Mouse (Mus musculus): Measurements from ENCODE around the gene Tceal6. TPM values are rescaled to one million over a fixed set of nuclear protein-coding genes. Genes with fewer than 3 reads are reported as not detected.
"Not testable (repeated sequence)": the region's sequence is repeated elsewhere in the genome, so short reads cannot be mapped to it uniquely, and the experiment has no call there.

The Tceal6 gene
- total RNA-seq (2021) = 100 to 1,000 TPM in 1 of 2 experiments, 10 to 100 TPM in 1; 93.6 to 107 TPM
- long read RNA-seq, experiment 1, transcript Tceal6-201 (3 exons, 1,114 nt) = major isoform, 29 of 36 reads
- long read RNA-seq, experiment 1, partial matches to known transcripts = 0 of 36 reads
- long read RNA-seq, experiment 1, other reads (novel, unspliced or antisense) = 7 of 36 reads
- long read RNA-seq, experiment 2, transcript Tceal6-201 (3 exons, 1,114 nt) = major isoform, 35 of 40 reads
- long read RNA-seq, experiment 2, partial matches to known transcripts = 4 of 40 reads
- long read RNA-seq, experiment 2, other reads (novel, unspliced or antisense) = 1 of 40 reads

- TF ChIP-seq CTCF (IDR thresholded peaks at IDR 0.05) = no peak
Measured at GRCm38 (mm10) chrX:135210436-135211221, at the start of gene Tceal6. Gene Tceal6 (minus strand): TSS chrX:135210687.

DNA sequence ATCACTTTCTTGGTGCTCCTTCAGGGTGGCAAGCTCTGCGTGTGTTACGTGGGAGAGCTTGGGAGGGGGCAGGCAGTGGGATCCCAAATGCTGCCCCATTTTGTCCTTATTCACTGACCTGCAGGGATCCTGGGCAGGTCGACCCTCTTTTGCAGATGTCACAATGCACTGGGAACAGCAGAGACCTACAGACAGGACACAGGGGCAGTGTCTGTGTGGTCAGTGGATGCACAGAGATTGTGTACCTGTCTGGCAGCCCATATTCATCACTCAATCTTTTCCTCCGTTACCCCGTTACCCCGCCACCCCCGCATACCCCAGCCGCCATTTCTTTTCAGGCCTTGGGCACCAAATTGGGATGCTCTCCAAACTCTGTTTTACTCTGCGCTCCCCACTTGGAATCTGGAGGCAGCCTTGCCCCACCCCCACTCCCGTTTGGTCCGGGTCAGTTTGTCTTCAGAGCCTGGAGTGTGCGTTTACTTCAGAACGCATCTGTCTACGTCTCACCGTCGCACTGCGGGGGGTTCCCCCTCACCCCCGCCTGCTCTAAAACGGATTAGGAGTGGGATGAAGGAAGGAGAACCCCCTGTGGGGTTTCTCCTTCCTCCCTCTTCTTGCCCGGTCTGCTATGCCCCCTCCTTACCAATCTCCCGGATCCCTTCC, 583 bp downstream of the Tceal6 start:
- Histone ChIP-seq H3K4me3 (peak overlapping the region; percentile 48), H3K27ac (peak overlapping the region; percentile 78)
- DNase-seq (ENCODE audit: extremely low spot score in 1 of 2, low spot score in 2 of 2) = peak; percentile 8 to 30
- intact Hi-C loops (cut with DNase I) = not testable (repeated sequence)

More at GRCm38 (mm10) chrX:135210436-135211221, at the start of gene Tceal6:
- Histone ChIP-seq H3K27ac (peak within 1 kb of the TSS; percentile 78), H3K4me3 (peak within 1 kb of the TSS; percentile 48)
- intact Hi-C loops (cut with DNase I) = no loop called here
- DNase-seq (ENCODE audit: extremely low spot score in 1 of 2, low spot score in 2 of 2) = peak; percentile 16 to 42

- DNase-seq (ENCODE audit: extremely low spot score in 1 of 2, low spot score in 2 of 2); H3K27ac ChIP-seq; H3K4me3 ChIP-seq; intact Hi-C loops (cut with DNase I): not testable (repeated sequence)
Measured at GRCm38 (mm10) chrX:135189924-135190323, 20.6 kb downstream of the Tceal6 start.

- intact Hi-C loops (cut with DNase I); DNase-seq (ENCODE audit: extremely low spot score in 1 of 2, low spot score in 2 of 2); H3K27ac ChIP-seq; H3K4me3 ChIP-seq: not testable (repeated sequence)
Measured at GRCm38 (mm10) chrX:135188661-135189060, 21.8 kb downstream of the Tceal6 start.

DNA sequence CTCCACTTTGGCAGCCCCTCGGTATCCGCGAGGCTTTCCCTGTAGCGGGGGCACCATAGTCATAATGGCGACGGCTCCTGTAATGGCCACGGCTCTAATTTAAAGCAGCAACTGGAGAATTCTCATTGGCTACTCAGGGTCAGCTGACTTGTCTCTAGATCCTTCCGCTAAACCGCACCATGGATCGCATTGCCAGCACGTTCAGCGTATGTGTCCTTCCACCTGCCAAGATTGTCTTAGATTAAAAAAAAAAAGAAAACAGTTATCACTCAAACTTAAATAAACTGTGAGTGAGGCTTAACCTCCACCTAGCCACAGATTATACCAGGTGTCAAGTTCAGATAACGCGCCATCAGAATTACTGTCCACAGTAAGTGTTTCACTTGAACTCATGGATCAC, 33.0 kb downstream of the Tceal6 start, which contains the start of gene Gm15023:
Gene Gm15023, minus strand, starts transcription at position 101 of the 400 bp plus-strand sequence.
- DNase-seq (ENCODE audit: extremely low spot score in 1 of 2, low spot score in 2 of 2); H3K27ac ChIP-seq; intact Hi-C loops (cut with DNase I); H3K4me3 ChIP-seq: not testable (repeated sequence)

Other genes starting within 250 kb of the Tceal6 start
- not detected for gene Nxf2, start 245.9 kb downstream of the Tceal6 start, total RNA-seq (2021)
- 10 to 100 TPM in 1 of 2 experiments, 1 to 10 TPM in 1; 9.5 to 10.7 TPM for gene Zmat1, start 201.5 kb downstream of the Tceal6 start, total RNA-seq (2021)
- not detected for gene Gm15023, start 33.1 kb downstream of the Tceal6 start, total RNA-seq (2021)
- not detected for gene Pramel3, start 91.6 kb upstream of the Tceal6 start, total RNA-seq (2021)
- not detected for gene Gm5128, start 162.6 kb upstream of the Tceal6 start, total RNA-seq (2021)
- gene Gm7903, start 223.1 kb upstream of the Tceal6 start, total RNA-seq (2021) = not detected

Data from left cerebral cortex, adult 2 months (tissue).